Mouse (Mus musculus): Measurements from ENCODE around the gene Apbb2.

DNA sequence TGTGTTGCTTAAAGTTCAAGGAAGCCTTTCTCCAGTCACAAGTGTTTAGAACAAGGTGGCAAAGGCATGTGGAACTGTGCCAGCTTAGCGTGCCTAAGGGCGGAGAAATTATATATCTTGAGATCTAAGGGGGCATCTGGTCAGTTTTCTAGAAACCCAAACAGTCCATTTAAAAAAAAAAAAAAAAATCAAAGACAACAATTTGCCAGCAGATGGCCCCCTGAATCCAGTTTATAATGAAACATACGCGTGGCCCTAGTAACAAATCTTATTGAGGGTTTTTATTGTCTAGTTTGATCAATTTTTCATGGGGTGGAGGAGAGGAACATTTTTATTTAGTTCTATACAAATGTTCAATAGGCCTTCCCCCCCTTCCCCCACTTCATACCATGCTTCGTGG is 365.4 kb downstream of the Apbb2 start:
- TF ChIP-seq REST (IDR thresholded peaks at IDR 0.05; ENCODE audit: insufficient read depth, insufficient read length) = no peak
- no peak for TF ChIP-seq TCF12 (IDR thresholded peaks at IDR 0.05; ENCODE audit: insufficient read depth, poor library complexity, severe bottlenecking)
- TF ChIP-seq MAX (IDR thresholded peaks at IDR 0.05; ENCODE audit: low read depth) = no peak
- TF ChIP-seq POLR2A (IDR thresholded peaks at IDR 0.05; ENCODE audit: insufficient read length, low read depth) = no peak
- TF ChIP-seq E2F4 (IDR thresholded peaks at IDR 0.05; ENCODE audit: insufficient read depth) = no peak
- no peak for TF ChIP-seq TCF3 (IDR thresholded peaks at IDR 0.05; ENCODE audit: insufficient read length, low read depth)
- no peak for TF ChIP-seq CEBPB (IDR thresholded peaks at IDR 0.05; ENCODE audit: insufficient read depth, poor library complexity, severe bottlenecking)
- TF ChIP-seq POLR2AphosphoS2 (IDR thresholded peaks at IDR 0.05; ENCODE audit: insufficient read length, low read depth) = no peak
- no peak for TF ChIP-seq MYOG (IDR thresholded peaks at IDR 0.05; ENCODE audit: control insufficient read depth in 1 of 3, insufficient read depth in 1 of 3, insufficient read length in 2 of 3, low read depth in 2 of 3)
- no peak for TF ChIP-seq MYOD1 (IDR thresholded peaks at IDR 0.05; ENCODE audit: control insufficient read depth in 1 of 3, insufficient read length in 2 of 3, low read depth in 2 of 3)
